Mouse (Mus musculus) B cell, adult (primary cell): ENCODE measurements around the gene Ptgds. TPM values are rescaled to one million over a fixed set of nuclear protein-coding genes. Genes with fewer than 3 reads are reported as not detected.

Experiments used
- total RNA-seq: library from RNA; stranded (reverse); gene quantifications from 4 replicates; pipeline ENCODE4 v1.2.4, GENCODE M21; 2023; ENCODE audit not compliant: inconsistent age

Gene Ptgds
- not detected in 4 replicates for total RNA-seq

GRCm38 (mm10) chr2:25469969-25470368 is at the start of gene Ptgds:
Ptgds (minus strand) TSS chr2:25470046.

GRCm38 (mm10) chr2:25501593-25502486 is 32.0 kb upstream of the Ptgds start, which contains the start of gene C8g:
C8g (minus strand) TSS chr2:25501719.

GRCm38 (mm10) chr2:25500576-25501405 is 30.9 kb upstream of the Ptgds start, which contains the start of gene Fbxw5:
Fbxw5 (plus strand) TSS chr2:25500750.

GRCm38 (mm10) chr2:25493476-25493961 is 23.7 kb upstream of the Ptgds start, which contains the start of gene Lcn12:
Lcn12 (minus strand) TSS chr2:25493911.

GRCm38 (mm10) chr2:25460551-25461309 is 9.1 kb downstream of the Ptgds start, which contains the start of gene Paxx:
Paxx (minus strand) TSS chr2:25461094.

GRCm38 (mm10) chr2:25456205-25456953 is 13.5 kb downstream of the Ptgds start, which contains the start of gene Clic3:
Clic3 (plus strand) TSS chr2:25456838.

GRCm38 (mm10) chr2:25428442-25429236 is 41.2 kb downstream of the Ptgds start, which contains the start of gene Abca2:
Abca2 (plus strand) TSS chr2:25428703.

GRCm38 (mm10) chr2:25422587-25423410 is 47.0 kb downstream of the Ptgds start, which contains the start of gene Fut7:
Fut7 (plus strand) TSS chr2:25423267.

Other genes starting within 250 kb of the Ptgds start
- gene Tubb4b, start 245.3 kb downstream of the Ptgds start, total RNA-seq = 114 to 127 TPM (median 119 TPM) in 4 replicates
- not detected in 4 replicates for gene Slc34a3, start 235.7 kb downstream of the Ptgds start, total RNA-seq
- not detected in 4 replicates for gene Rnf224, start 233.3 kb downstream of the Ptgds start, total RNA-seq
- 0.51 TPM in 1 of 4 replicates, not detected in the others for gene Rnf208, start 227.8 kb downstream of the Ptgds start, total RNA-seq
- gene Cysrt1, start 227.6 kb downstream of the Ptgds start, total RNA-seq = not detected in 4 replicates
- 6.2 to 11.8 TPM (median 9.7 TPM) in 4 replicates for gene AL732309.1, start 223.2 kb downstream of the Ptgds start, total RNA-seq
- gene Tmem203, start 214.6 kb downstream of the Ptgds start, total RNA-seq = 17.0 to 23.1 TPM (median 22.3 TPM) in 4 replicates
- gene Tprn, start 207.4 kb downstream of the Ptgds start, total RNA-seq = 11.7 to 16.8 TPM (median 12.7 TPM) in 4 replicates
- 36.2 to 41.2 TPM (median 39.2 TPM) in 4 replicates for gene Ssna1, start 197.6 kb downstream of the Ptgds start, total RNA-seq
- gene Anapc2, start 197.6 kb downstream of the Ptgds start, total RNA-seq = 99.6 to 125 TPM (median 108 TPM) in 4 replicates
- gene Tmem210, start 181.9 kb downstream of the Ptgds start, total RNA-seq = not detected in 4 replicates
- not detected in 4 replicates for gene Lrrc26, start 180.1 kb downstream of the Ptgds start, total RNA-seq
- not detected in 4 replicates for gene Grin1, start 150.9 kb downstream of the Ptgds start, total RNA-seq
- 38.3 to 49.0 TPM (median 42.3 TPM) in 4 replicates for gene Man1b1, start 137.7 kb downstream of the Ptgds start, total RNA-seq
- gene Dpp7, start 113.7 kb downstream of the Ptgds start, total RNA-seq = 34.8 to 44.7 TPM (median 42.3 TPM) in 4 replicates
- gene Uap1l1, start 104.4 kb downstream of the Ptgds start, total RNA-seq = 29.6 to 32.3 TPM (median 30.7 TPM) in 4 replicates
- 0.94 to 1.4 TPM (median 1.1 TPM) in 4 replicates for gene Sapcd2, start 97.7 kb downstream of the Ptgds start, total RNA-seq
- not detected in 4 replicates for gene Entpd2, start 74.2 kb downstream of the Ptgds start, total RNA-seq
- gene Npdc1, start 70.7 kb downstream of the Ptgds start, total RNA-seq = not detected in 4 replicates
- gene Fut7, start 46.8 kb downstream of the Ptgds start, total RNA-seq = 0.24 TPM in 1 of 4 replicates, not detected in the others
- gene Abca2, start 41.3 kb downstream of the Ptgds start, total RNA-seq = 36.8 to 44.5 TPM (median 42.0 TPM) in 4 replicates
- gene Clic3, start 13.2 kb downstream of the Ptgds start, total RNA-seq = 0.80 TPM in 1 of 4 replicates, not detected in the others
- gene Paxx, start 9.0 kb downstream of the Ptgds start, total RNA-seq = 111 to 124 TPM (median 114 TPM) in 4 replicates
- gene Lcn12, start 23.9 kb upstream of the Ptgds start, total RNA-seq = not detected in 4 replicates
- gene Fbxw5, start 30.7 kb upstream of the Ptgds start, total RNA-seq = 69.9 to 80.2 TPM (median 72.7 TPM) in 4 replicates
- gene C8g, start 31.7 kb upstream of the Ptgds start, total RNA-seq = 0.45 to 2.0 TPM (median 0.80 TPM) in 4 replicates
- gene Traf2, start 76.9 kb upstream of the Ptgds start, total RNA-seq = 48.8 to 61.5 TPM (median 56.4 TPM) in 4 replicates
- 111 to 137 TPM (median 123 TPM) in 4 replicates for gene Edf1, start 87.8 kb upstream of the Ptgds start, total RNA-seq
- gene Mamdc4, start 104.8 kb upstream of the Ptgds start, total RNA-seq = 1.8 to 3.7 TPM (median 2.4 TPM) in 4 replicates
- gene Phpt1, start 105.2 kb upstream of the Ptgds start, total RNA-seq = 15.5 to 23.8 TPM (median 21.3 TPM) in 4 replicates
- gene Ajm1, start 111.7 kb upstream of the Ptgds start, total RNA-seq = 0.15 to 0.42 TPM (median 0.19 TPM) in 4 replicates
- 84.7 to 117 TPM (median 104 TPM) in 4 replicates for gene Rabl6, start 138.5 kb upstream of the Ptgds start, total RNA-seq
- gene Ccdc183, start 147.6 kb upstream of the Ptgds start, total RNA-seq = not detected in 4 replicates
- 0.99 to 2.1 TPM (median 1.3 TPM) in 3 of 4 replicates, not detected in the other for gene Tmem141, start 152.0 kb upstream of the Ptgds start, total RNA-seq
- gene Fcna, start 158.0 kb upstream of the Ptgds start, total RNA-seq = 4.0 to 8.2 TPM (median 6.6 TPM) in 4 replicates
- gene Lcn8, start 183.1 kb upstream of the Ptgds start, total RNA-seq = not detected in 4 replicates
- gene Lcn5, start 187.9 kb upstream of the Ptgds start, total RNA-seq = not detected in 4 replicates
- gene Lcn6, start 206.7 kb upstream of the Ptgds start, total RNA-seq = not detected in 4 replicates
- not detected in 4 replicates for gene Lcn10, start 212.7 kb upstream of the Ptgds start, total RNA-seq
- gene Obp2a, start 230.0 kb upstream of the Ptgds start, total RNA-seq = not detected in 4 replicates
- gene Bmyc, start 236.7 kb upstream of the Ptgds start, total RNA-seq = 28.3 to 34.8 TPM (median 29.7 TPM) in 4 replicates